Mouse (Mus musculus): Measurements from ENCODE around the gene Gpr158.

GRCm38 (mm10) chr2:21783721-21784120 is 416.4 kb downstream of the Gpr158 start:
- TF ChIP-seq CTCF (IDR thresholded peaks at IDR 0.05; ENCODE audit: borderline replicate concordance, insufficient read depth, low read length) (no peak), POLR2A (IDR thresholded peaks at IDR 0.05; ENCODE audit: low read depth, low read length) (no peak)

All from embryonic fibroblast, embryonic 13.5 days (primary cell).